Mouse (Mus musculus) limb, embryonic 12.5 days (tissue): ENCODE results near the gene Lpp. TPM values are rescaled to one million over a fixed set of nuclear protein-coding genes. Genes with fewer than 3 reads are reported as not detected.

Experiments
- ATAC-seq: fragments of 200-750 bp; cut with Nextera tagmentation; 2 replicates; pipeline ENCODE4 v1.8.0; 2017; ENCODE audit warnings: low read depth, moderate TSS enrichment; ENCODE audit not compliant: insufficient number of reproducible peaks, insufficient read depth, low FRiP score, low TSS enrichment
- H3K27ac ChIP-seq: fragments of 300-500 bp; sonication (generic); 2 replicates; pipeline ENCODE4 v1.5.1; 2016; ENCODE audit warnings: mild to moderate bottlenecking, moderate library complexity
- H3K27me3 ChIP-seq: fragments of 300-500 bp; sonication (generic); 2 replicates; pipeline ENCODE4 v1.6.1; 2016; ENCODE audit warnings: mild to moderate bottlenecking, moderate library complexity
- H3K36me3 ChIP-seq: fragments of 300-500 bp; sonication (generic); 2 replicates; pipeline ENCODE4 v1.6.1; 2016; ENCODE audit warnings: mild to moderate bottlenecking, moderate library complexity
- H3K4me1 ChIP-seq: fragments of 300-500 bp; sonication (generic); replicated peaks from 2 replicates; pipeline ENCODE4 v1.6.1; 2016
- H3K4me2 ChIP-seq: fragments of 300-500 bp; sonication (generic); 2 replicates; pipeline ENCODE4 v1.6.1; 2016; ENCODE audit warnings: mild to moderate bottlenecking, moderate library complexity
- H3K4me3 ChIP-seq: fragments of 300-500 bp; sonication (generic); replicated peaks from 2 replicates; pipeline ENCODE4 v1.5.1; 2016; ENCODE audit warnings: mild to moderate bottlenecking
- H3K9ac ChIP-seq: fragments of 300-500 bp; sonication (generic); replicated peaks from 2 replicates; pipeline ENCODE4 v1.6.1; 2016; ENCODE audit warnings: mild to moderate bottlenecking, moderate library complexity
- H3K9me3 ChIP-seq: fragments of 300-500 bp; sonication (generic); 2 replicates; pipeline ENCODE4 v1.6.1; 2016; ENCODE audit warnings: mild to moderate bottlenecking, moderate library complexity
- WGBS: fragments of 180-500 bp; shearing (Covaris S2); methylation state at CpG from one replicate; pipeline ENCODE4 v1.1.7; 2016; 5-methylcytosine and 5-hydroxymethylcytosine counted together
- polyA plus RNA-seq: library from polyadenylated mRNA; unstranded; fragments of >200 nt; fragmentation: Nextera tagmentation; extraction: Ambion mirVana; gene quantifications from 2 replicates; pipeline ENCODE4 v1.2.1, GENCODE M21; 2016

Lpp gene
- polyA plus RNA-seq, 1 experiment from 2014 or later, result 39.4 TPM

- no peak overlapping the region for H3K27ac ChIP-seq
- H3K4me2 ChIP-seq, result no peak overlapping the region
- no peaks in the 10 kb centered on the region for H3K27me3 ChIP-seq
- H3K9me3 ChIP-seq, result no peaks in the 10 kb centered on the region
- H3K36me3 ChIP-seq, result no peaks in the 10 kb centered on the region
- H3K4me3 ChIP-seq, result no peak overlapping the region
- no peak overlapping the region for H3K9ac ChIP-seq
- peaks cover 18% of the 10 kb centered on the region for H3K4me1 ChIP-seq
- 86% methylated on average over 2 of the region's 2 CpGs for WGBS
- no peak for ATAC-seq
Measured at GRCm38 (mm10) chr16:24560998-24561397, 167.7 kb downstream of the Lpp start.

GRCm38 (mm10) chr16:24561602-24562001 lies 168.3 kb downstream of the Lpp start:
- ATAC-seq, result no peak
- no peaks in the 10 kb centered on the region for H3K9me3 ChIP-seq
- H3K4me1 ChIP-seq, result peaks cover 23% of the 10 kb centered on the region
- no peaks in the 10 kb centered on the region for H3K27me3 ChIP-seq
- 88% methylated on average over 4 of the region's 4 CpGs for WGBS
- H3K36me3 ChIP-seq, result no peaks in the 10 kb centered on the region
- H3K27ac ChIP-seq, result no peak overlapping the region
- H3K9ac ChIP-seq, result no peak overlapping the region
- no peak overlapping the region for H3K4me3 ChIP-seq
- H3K4me2 ChIP-seq, result no peak overlapping the region

- Histone ChIP-seq H3K4me1 (peaks cover 27% of the 10 kb centered on the region), H3K4me2 (no peak overlapping the region), H3K27ac (peak overlapping the region; percentile 53; the same call in 1 of the 2 replicates), H3K36me3 (no peaks in the 10 kb centered on the region), H3K9ac (no peak overlapping the region), H3K4me3 (no peak overlapping the region), H3K9me3 (no peaks in the 10 kb centered on the region), H3K27me3 (no peaks in the 10 kb centered on the region; the same call in 1 of the 2 replicates)
- 0 out of 2 replicates have a peak, but pooled peaks have one; percentile 33 for ATAC-seq
- 34% methylated on average over 7 of the region's 7 CpGs for WGBS
Measured at GRCm38 (mm10) chr16:24565311-24565710, 172.0 kb downstream of the Lpp start.

GRCm38 (mm10) chr16:24566277-24566676 lies 173.0 kb downstream of the Lpp start:
- ATAC-seq, result peak; percentile 82
- Histone ChIP-seq H3K9me3 (no peaks in the 10 kb centered on the region), H3K27ac (no peak overlapping the region), H3K27me3 (no peaks in the 10 kb centered on the region; the same call in 1 of the 2 replicates), H3K9ac (no peak overlapping the region), H3K36me3 (no peaks in the 10 kb centered on the region), H3K4me2 (no peak overlapping the region), H3K4me3 (no peak overlapping the region), H3K4me1 (peaks cover 27% of the 10 kb centered on the region)
- WGBS, result 46% methylated on average over 3 of the region's 3 CpGs

GRCm38 (mm10) chr16:24567562-24567961 lies 174.3 kb downstream of the Lpp start:
- H3K9ac ChIP-seq, result no peak overlapping the region
- no peak overlapping the region for H3K4me3 ChIP-seq
- H3K4me1 ChIP-seq, result peaks cover 27% of the 10 kb centered on the region
- no peaks in the 10 kb centered on the region; the same call in 1 of the 2 replicates for H3K27me3 ChIP-seq
- no peaks in the 10 kb centered on the region for H3K36me3 ChIP-seq
- H3K27ac ChIP-seq, result no peak overlapping the region
- 89% methylated on average over 3 of the region's 3 CpGs for WGBS
- no peaks in the 10 kb centered on the region for H3K9me3 ChIP-seq
- ATAC-seq, result no peak
- no peak overlapping the region for H3K4me2 ChIP-seq

GRCm38 (mm10) chr16:24568061-24568460 lies 174.8 kb downstream of the Lpp start:
- ATAC-seq, result no peak
- H3K4me3 ChIP-seq, result no peak overlapping the region
- no peaks in the 10 kb centered on the region for H3K36me3 ChIP-seq
- H3K9me3 ChIP-seq, result no peaks in the 10 kb centered on the region
- H3K9ac ChIP-seq, result no peak overlapping the region
- H3K4me2 ChIP-seq, result no peak overlapping the region
- H3K27ac ChIP-seq, result no peak overlapping the region
- H3K4me1 ChIP-seq, result peaks cover 27% of the 10 kb centered on the region
- 84% methylated on average over 3 of the region's 3 CpGs for WGBS
- no peaks in the 10 kb centered on the region; the same call in 1 of the 2 replicates for H3K27me3 ChIP-seq

GRCm38 (mm10) chr16:24569681-24570080 lies 176.4 kb downstream of the Lpp start:
- no peak overlapping the region for H3K9ac ChIP-seq
- H3K36me3 ChIP-seq, result no peaks in the 10 kb centered on the region
- no peak for ATAC-seq
- peaks cover 29% of the 10 kb centered on the region for H3K4me1 ChIP-seq
- no peak overlapping the region for H3K27ac ChIP-seq
- no peak overlapping the region for H3K4me2 ChIP-seq
- H3K9me3 ChIP-seq, result no peaks in the 10 kb centered on the region
- WGBS, result 90% methylated on average over 5 of the region's 5 CpGs
- H3K4me3 ChIP-seq, result no peak overlapping the region
- H3K27me3 ChIP-seq, result no peaks in the 10 kb centered on the region; the same call in 1 of the 2 replicates

- no peaks in the 10 kb centered on the region for H3K27me3 ChIP-seq
- H3K4me1 ChIP-seq, result peaks cover 7% of the 10 kb centered on the region; the same call in 1 of the 2 replicates
- no peak overlapping the region for H3K4me2 ChIP-seq
- H3K9ac ChIP-seq, result no peak overlapping the region
- H3K4me3 ChIP-seq, result no peak overlapping the region
- WGBS, result 89% methylated on average over 2 of the region's 2 CpGs
- ATAC-seq, result no peak
- no peaks in the 10 kb centered on the region for H3K9me3 ChIP-seq
- no peaks in the 10 kb centered on the region for H3K36me3 ChIP-seq
- H3K27ac ChIP-seq, result no peak overlapping the region
Measured at GRCm38 (mm10) chr16:24576999-24577398, 183.7 kb downstream of the Lpp start.

- H3K36me3 ChIP-seq, result no peaks in the 10 kb centered on the region
- WGBS, result 88% methylated on average over 2 of the region's 2 CpGs
- no peak overlapping the region for H3K9ac ChIP-seq
- no peak overlapping the region for H3K4me3 ChIP-seq
- H3K27ac ChIP-seq, result no peak overlapping the region
- peaks cover 7% of the 10 kb centered on the region; the same call in 1 of the 2 replicates for H3K4me1 ChIP-seq
- no peak for ATAC-seq
- no peaks in the 10 kb centered on the region for H3K27me3 ChIP-seq
- H3K9me3 ChIP-seq, result no peaks in the 10 kb centered on the region
- no peak overlapping the region for H3K4me2 ChIP-seq
Measured at GRCm38 (mm10) chr16:24577798-24578197, 184.5 kb downstream of the Lpp start.

- Histone ChIP-seq H3K27ac (no peak overlapping the region), H3K4me1 (no peaks in the 10 kb centered on the region), H3K9me3 (no peaks in the 10 kb centered on the region), H3K27me3 (no peaks in the 10 kb centered on the region), H3K9ac (no peak overlapping the region), H3K4me3 (no peak overlapping the region), H3K36me3 (no peaks in the 10 kb centered on the region), H3K4me2 (no peak overlapping the region)
- WGBS, result 95% methylated on average over 2 of the region's 2 CpGs
- ATAC-seq, result no peak
Measured at GRCm38 (mm10) chr16:24582847-24583246, 189.5 kb downstream of the Lpp start.

- no peak overlapping the region for H3K4me2 ChIP-seq
- no peak for ATAC-seq
- H3K27ac ChIP-seq, result no peak overlapping the region
- no peaks in the 10 kb centered on the region for H3K9me3 ChIP-seq
- H3K27me3 ChIP-seq, result no peaks in the 10 kb centered on the region
- H3K4me3 ChIP-seq, result no peak overlapping the region
- H3K36me3 ChIP-seq, result no peaks in the 10 kb centered on the region
- WGBS, result 90% methylated on average over 4 of the region's 4 CpGs
- no peak overlapping the region for H3K9ac ChIP-seq
- H3K4me1 ChIP-seq, result no peaks in the 10 kb centered on the region
Measured at GRCm38 (mm10) chr16:24593535-24593934, 200.2 kb downstream of the Lpp start.

GRCm38 (mm10) chr16:24594508-24594907 lies 201.2 kb downstream of the Lpp start:
- H3K9me3 ChIP-seq, result no peaks in the 10 kb centered on the region
- no peaks in the 10 kb centered on the region for H3K27me3 ChIP-seq
- no peaks in the 10 kb centered on the region; the same call in 1 of the 2 replicates for H3K4me1 ChIP-seq
- WGBS, result 86% methylated on average over 5 of the region's 5 CpGs
- no peaks in the 10 kb centered on the region for H3K36me3 ChIP-seq
- ATAC-seq, result no peak
- H3K27ac ChIP-seq, result no peak overlapping the region
- H3K4me2 ChIP-seq, result no peak overlapping the region
- no peak overlapping the region for H3K9ac ChIP-seq
- H3K4me3 ChIP-seq, result no peak overlapping the region
